Mouse (Mus musculus) gastrocnemius, adult 2 months (tissue): ENCODE data around the gene Sun2. TPM values are rescaled to one million over a fixed set of nuclear protein-coding genes. Genes with fewer than 3 reads are reported as not detected.

Source experiments
- DNase-seq: peaks from one replicate; pipeline ENCODE4 v3.0.0; 2022
- H3K27ac ChIP-seq: fragments of 200-600 bp; 2 replicates; pipeline ENCODE4 v1.8.1; 2022; ENCODE audit warnings: mild to moderate bottlenecking
- H3K4me3 ChIP-seq: fragments of 200-600 bp; 2 replicates; pipeline ENCODE4 v1.8.1; 2022; ENCODE audit warnings: mild to moderate bottlenecking, moderate library complexity
- CTCF ChIP-seq: fragments of 200-600 bp; IDR thresholded peaks from 2 replicates; pipeline ENCODE4 v1.8.1; 2022; ENCODE audit warnings: antibody characterized with exemption, mild to moderate bottlenecking, moderate library complexity
- intact Hi-C: fragments of 180-260 bp; cut with DNase I; formaldehyde crosslinking; loops from one replicate; pipeline ENCODE4 v1.15.1; 2025
- total RNA-seq, 2 experiments: library from RNA; stranded (reverse); gene quantifications; 2 replicates each; pipeline ENCODE4 v1.2.3; 2021

The Sun2 gene
- total RNA-seq, 2 experiments from 2014 or later = 88.4 to 92.5 TPM

- intact Hi-C loops = no loop called here
- TF ChIP-seq CTCF = no peak
- DNase-seq = no peak
- Histone ChIP-seq H3K4me3 (no peak overlapping the region), H3K27ac (no peak overlapping the region)
Observed at GRCm38 (mm10) chr15:79766586-79767071, 24.3 kb upstream of the Sun2 start.

GRCm38 (mm10) chr15:79766168-79766567 lies 23.8 kb upstream of the Sun2 start:
- no peak for TF ChIP-seq CTCF
- no peak for DNase-seq
- H3K27ac ChIP-seq = no peak overlapping the region
- intact Hi-C loops = no loop called here
- H3K4me3 ChIP-seq = no peak overlapping the region

- H3K4me3 ChIP-seq = no peak overlapping the region
- no peak for DNase-seq
- no peak for TF ChIP-seq CTCF
- intact Hi-C loops = no loop called here
- H3K27ac ChIP-seq = no peak overlapping the region; the same call in 1 of the 2 replicates
Observed at GRCm38 (mm10) chr15:79765361-79765760, 23.0 kb upstream of the Sun2 start.

GRCm38 (mm10) chr15:79764539-79765267 lies 22.4 kb upstream of the Sun2 start:
- no peak overlapping the region; the same call in 1 of the 2 replicates for H3K27ac ChIP-seq
- no peak for DNase-seq
- no peak overlapping the region for H3K4me3 ChIP-seq
- intact Hi-C loops = no loop called here
- TF ChIP-seq CTCF = no peak

GRCm38 (mm10) chr15:79763601-79764246 lies 21.4 kb upstream of the Sun2 start:
- no peak overlapping the region for H3K4me3 ChIP-seq
- H3K27ac ChIP-seq = no peak overlapping the region
- no peak for DNase-seq
- TF ChIP-seq CTCF = no peak
- intact Hi-C loops = no loop called here

- TF ChIP-seq CTCF = no peak
- intact Hi-C loops = no loop called here
- no peak overlapping the region for H3K27ac ChIP-seq
- no peak overlapping the region for H3K4me3 ChIP-seq
- DNase-seq = no peak
Observed at GRCm38 (mm10) chr15:79763001-79763400, 20.7 kb upstream of the Sun2 start.

GRCm38 (mm10) chr15:79760956-79761355 lies 18.6 kb upstream of the Sun2 start:
- no peak overlapping the region for H3K27ac ChIP-seq
- TF ChIP-seq CTCF = no peak
- no peak overlapping the region for H3K4me3 ChIP-seq
- DNase-seq = no peak
- intact Hi-C loops = no loop called here

- H3K4me3 ChIP-seq = no peak overlapping the region
- no peak overlapping the region for H3K27ac ChIP-seq
- intact Hi-C loops = loop anchor here (10.0 kb wide), 1 partner anchor 68 kb away; no protein-coding TSS in a partner anchor
- DNase-seq = no peak
- no peak for TF ChIP-seq CTCF
Observed at GRCm38 (mm10) chr15:79757118-79757517, 14.8 kb upstream of the Sun2 start.

- intact Hi-C loops = loop anchor here (10.0 kb wide), 1 partner anchor 69 kb away; no protein-coding TSS in a partner anchor
- Histone ChIP-seq H3K4me3 (no peak overlapping the region), H3K27ac (no peak overlapping the region)
- TF ChIP-seq CTCF = no peak
- DNase-seq = no peak
Observed at GRCm38 (mm10) chr15:79755977-79756625, 13.8 kb upstream of the Sun2 start.

- no peak overlapping the region for H3K4me3 ChIP-seq
- no peak for TF ChIP-seq CTCF
- intact Hi-C loops = loop anchor here (10.0 kb wide), 1 partner anchor 70 kb away; no protein-coding TSS in a partner anchor
- no peak for DNase-seq
- H3K27ac ChIP-seq = no peak overlapping the region
Observed at GRCm38 (mm10) chr15:79755176-79755575, 12.8 kb upstream of the Sun2 start.

- DNase-seq = no peak
- no peak overlapping the region for H3K4me3 ChIP-seq
- no peak for TF ChIP-seq CTCF
- H3K27ac ChIP-seq = no peak overlapping the region
- intact Hi-C loops = loop anchor here (10.0 kb wide), 1 partner anchor 71 kb away; no protein-coding TSS in a partner anchor
Observed at GRCm38 (mm10) chr15:79753873-79754272, 11.5 kb upstream of the Sun2 start.

GRCm38 (mm10) chr15:79753420-79753752 lies 11.1 kb upstream of the Sun2 start:
- H3K4me3 ChIP-seq = no peak overlapping the region
- H3K27ac ChIP-seq = no peak overlapping the region
- intact Hi-C loops = loop anchor here (10.0 kb wide), 1 partner anchor 71 kb away; no protein-coding TSS in a partner anchor
- TF ChIP-seq CTCF = no peak
- no peak for DNase-seq
